Mouse (Mus musculus): ENCODE results near the gene Tet2.

GRCm38 (mm10) chr3:133574969-133575368 is 30.0 kb upstream of the Tet2 start:
- TF ChIP-seq CTCF (IDR thresholded peaks at IDR 0.05) (no peak), EP300 (IDR thresholded peaks at IDR 0.05) (no peak)

All from lung, postnatal 0 days (tissue).